Mouse (Mus musculus) MEL (cell line): ENCODE results near the gene Gm38394. TPM values are rescaled to one million over a fixed set of nuclear protein-coding genes. Genes with fewer than 3 reads are reported as not detected.

Experiments
- DNase-seq: peaks from one replicate; pipeline ENCODE4 v3.0.0; 2011; ENCODE audit warnings: low read depth, low spot score
- H3K27ac ChIP-seq: 2 replicates; pipeline ENCODE4 v1.5.1; 2012; ENCODE audit warnings: low read depth, mild to moderate bottlenecking, control low read depth, low read length, moderate library complexity; ENCODE audit not compliant: control insufficient read depth
- H3K27me3 ChIP-seq, 2 experiments: fragments of 150-350 bp in 1 of 2; sonication (generic) in 1 of 2; 2 replicates each; pipeline ENCODE4 v1.6.1; 2012; ENCODE audit warnings: low read length in 2 of 2, mild to moderate bottlenecking in 2 of 2, improper control_type of control experiment in 1 of 2, moderate library complexity in 1 of 2; ENCODE audit not compliant: insufficient read depth in 2 of 2, control insufficient read depth in 1 of 2
- H3K36me3 ChIP-seq, 2 experiments: 2 replicates each; pipeline ENCODE4 v1.6.1; 2012 to 2014; ENCODE audit warnings: low read length in 2 of 2, improper control_type of control experiment in 1 of 2, inconsistent platforms in 1 of 2, mild to moderate bottlenecking in 1 of 2; ENCODE audit not compliant: insufficient read depth in 2 of 2, control insufficient read depth in 1 of 2
- H3K4me1 ChIP-seq, 2 experiments: fragments of 150-350 bp in 1 of 2; sonication (generic) in 1 of 2; 2 replicates each; pipeline ENCODE4 v1.6.1; 2012; ENCODE audit warnings: low read length in 2 of 2, improper control_type of control experiment in 1 of 2, mild to moderate bottlenecking in 1 of 2; ENCODE audit not compliant: insufficient read depth in 2 of 2, control insufficient read depth in 1 of 2
- H3K4me3 ChIP-seq, 2 experiments: fragments of 150-350 bp in 1 of 2; sonication (generic) in 1 of 2; 2 replicates each; pipeline ENCODE4 v1.5.1; 2012; ENCODE audit warnings: low read depth in 2 of 2, low read length in 2 of 2, mild to moderate bottlenecking in 2 of 2, moderate library complexity in 2 of 2, control low read depth in 1 of 2, improper control_type of control experiment in 1 of 2; ENCODE audit not compliant: control insufficient read depth in 1 of 2, insufficient read depth in 1 of 2
- H3K79me2 ChIP-seq: 2 replicates; pipeline ENCODE4 v1.6.1; 2012; ENCODE audit warnings: mild to moderate bottlenecking, low read length, moderate library complexity; ENCODE audit not compliant: control insufficient read depth, poor library complexity, insufficient read depth
- H3K9ac ChIP-seq: 2 replicates; pipeline ENCODE4 v1.6.1; 2012; ENCODE audit warnings: low read depth, mild to moderate bottlenecking, control low read depth, low read length, moderate library complexity; ENCODE audit not compliant: control insufficient read depth, poor library complexity, severe bottlenecking
- H3K9me3 ChIP-seq: fragments of 150-350 bp; sonication (generic); replicated peaks from 2 replicates; pipeline ENCODE4 v1.6.1; 2012; ENCODE audit warnings: mild to moderate bottlenecking, low read length, improper control_type of control experiment, moderate library complexity; ENCODE audit not compliant: insufficient read depth
- BHLHE40 ChIP-seq: IDR thresholded peaks from 2 replicates; pipeline ENCODE4 v1.6.1; 2012; ENCODE audit warnings: low read depth, mild to moderate bottlenecking, inconsistent platforms, low read length, improper control_type of control experiment, borderline replicate concordance
- EP300 ChIP-seq, 2 experiments: IDR thresholded peaks; 2 replicates each; pipeline ENCODE4 v1.6.1; 2011; ENCODE audit warnings: improper control_type of control experiment in 2 of 2, low read length in 2 of 2, low read depth in 1 of 2, mild to moderate bottlenecking in 1 of 2
- ETS1 ChIP-seq: IDR thresholded peaks from 2 replicates; pipeline ENCODE4 v1.6.1; 2012; ENCODE audit warnings: low read depth, mild to moderate bottlenecking, inconsistent platforms, low read length, improper control_type of control experiment, moderate library complexity
- GATA1 ChIP-seq: IDR thresholded peaks from 2 replicates; pipeline ENCODE4 v1.6.1; 2011; ENCODE audit warnings: low read depth, low read length, improper control_type of control experiment
- MAZ ChIP-seq: IDR thresholded peaks from 2 replicates; pipeline ENCODE4 v1.6.1; 2012; ENCODE audit warnings: low read depth, mild to moderate bottlenecking, inconsistent platforms, low read length, improper control_type of control experiment
- SIN3A ChIP-seq: IDR thresholded peaks from 2 replicates; pipeline ENCODE4 v1.6.1; 2012; ENCODE audit warnings: low read length, improper control_type of control experiment, inconsistent platforms
- USF1 ChIP-seq: IDR thresholded peaks from 2 replicates; pipeline ENCODE4 v1.6.1; 2014; ENCODE audit warnings: low read depth, mild to moderate bottlenecking, inconsistent platforms, low read length, improper control_type of control experiment, moderate library complexity
- USF2 ChIP-seq, 2 experiments: IDR thresholded peaks; 2 replicates each; pipeline ENCODE4 v1.6.1; 2011 to 2012; ENCODE audit warnings: improper control_type of control experiment in 2 of 2, low read length in 2 of 2, borderline replicate concordance in 1 of 2, inconsistent platforms in 1 of 2, low read depth in 1 of 2, mild to moderate bottlenecking in 1 of 2; ENCODE audit not compliant: insufficient read depth in 1 of 2
- ZC3H11A ChIP-seq: IDR thresholded peaks from 2 replicates; pipeline ENCODE4 v1.6.1; 2012; ENCODE audit warnings: low read depth, mild to moderate bottlenecking, inconsistent platforms, low read length, improper control_type of control experiment
- ZKSCAN1 ChIP-seq: IDR thresholded peaks from 2 replicates; pipeline ENCODE4 v1.6.1; 2012; ENCODE audit warnings: low read depth, mild to moderate bottlenecking, inconsistent platforms, low read length, improper control_type of control experiment, moderate library complexity
- ZNF384 ChIP-seq: IDR thresholded peaks from 2 replicates; pipeline ENCODE4 v1.6.1; 2012; ENCODE audit warnings: low read depth, mild to moderate bottlenecking, inconsistent platforms, low read length, improper control_type of control experiment
- polyA plus RNA-seq, 2 experiments: library from polyadenylated mRNA; stranded (reverse) in 1 of 2; unstranded in 1 of 2; fragments of >175 nt in 1 of 2; fragments of >200 nt in 1 of 2; gene quantifications; 2 replicates each; pipeline versions ENCODE4 v1.2.1 to v1.2.4; 2012; ENCODE audit warnings: low replicate concordance in 2 of 2, low read depth in 1 of 2; ENCODE audit not compliant: insufficient read length in 2 of 2, insufficient read depth in 1 of 2, missing spikeins in 1 of 2
- total RNA-seq: library from RNA; depleted of rRNA; stranded (reverse); fragments of 300-350 nt; gene quantifications from 2 replicates; pipeline ENCODE4 v1.2.3, GENCODE M21; 2012

The Gm38394 gene
- total and polyA plus RNA-seq, 3 experiments = 1.0 to 5.2 TPM; not detected in 1

DNA sequence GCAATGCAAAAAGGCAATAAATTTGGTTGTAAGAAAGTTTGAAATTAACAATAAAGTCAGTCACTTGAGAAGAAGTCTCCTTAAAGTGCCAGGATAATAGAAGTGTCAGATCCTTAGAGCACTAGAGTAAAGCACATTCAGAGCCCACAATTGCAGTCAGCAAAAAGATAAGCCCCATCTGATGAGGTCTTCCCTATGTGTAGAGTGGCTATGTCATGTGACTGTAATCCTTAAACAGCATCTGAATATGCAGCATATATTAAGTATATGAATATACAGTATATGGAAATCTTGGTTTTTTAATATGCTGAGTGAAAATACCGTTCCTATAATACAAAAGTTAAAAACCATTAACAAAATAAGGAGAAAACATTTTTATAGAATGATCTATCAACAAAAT lies 8.1 kb downstream of the Gm38394 start:
- no peak overlapping the region for H3K9ac ChIP-seq
- DNase-seq = peak; percentile 27
- H3K27me3 ChIP-seq = no peaks in the 10 kb centered on the region
- H3K27ac ChIP-seq = no peak overlapping the region
- H3K36me3 ChIP-seq = peaks cover 20 to 27% of the 10 kb centered on the region in 2 experiments
- no peak for TF ChIP-seq ZC3H11A
- TF ChIP-seq BHLHE40 = no peak; the same call in 1 of the 2 replicates
- peak; percentile 88 for TF ChIP-seq USF1
- TF ChIP-seq ETS1 = peak; percentile 60
- 0 out of 4 replicates have a peak, but pooled peaks of 1 of the 2 experiments have one; percentile 39 for TF ChIP-seq USF2 (IDR thresholded peaks at IDR 0.05; ENCODE audit: borderline replicate concordance in 1 of 2, insufficient read depth in 1 of 2, low read depth in 1 of 2, low read length in 2 of 2)
- no peak for TF ChIP-seq EP300 (IDR thresholded peaks at IDR 0.05; ENCODE audit: low read depth in 1 of 2, low read length in 2 of 2)
- no peak for TF ChIP-seq MAZ
- TF ChIP-seq ZKSCAN1 = no peak
- H3K4me3 ChIP-seq = no peak overlapping the region
- peaks cover 38% of the 10 kb centered on the region for H3K79me2 ChIP-seq
- H3K4me1 ChIP-seq = peaks cover 7 to 11% of the 10 kb centered on the region in 2 experiments
- no peaks in the 10 kb centered on the region for H3K9me3 ChIP-seq

DNA sequence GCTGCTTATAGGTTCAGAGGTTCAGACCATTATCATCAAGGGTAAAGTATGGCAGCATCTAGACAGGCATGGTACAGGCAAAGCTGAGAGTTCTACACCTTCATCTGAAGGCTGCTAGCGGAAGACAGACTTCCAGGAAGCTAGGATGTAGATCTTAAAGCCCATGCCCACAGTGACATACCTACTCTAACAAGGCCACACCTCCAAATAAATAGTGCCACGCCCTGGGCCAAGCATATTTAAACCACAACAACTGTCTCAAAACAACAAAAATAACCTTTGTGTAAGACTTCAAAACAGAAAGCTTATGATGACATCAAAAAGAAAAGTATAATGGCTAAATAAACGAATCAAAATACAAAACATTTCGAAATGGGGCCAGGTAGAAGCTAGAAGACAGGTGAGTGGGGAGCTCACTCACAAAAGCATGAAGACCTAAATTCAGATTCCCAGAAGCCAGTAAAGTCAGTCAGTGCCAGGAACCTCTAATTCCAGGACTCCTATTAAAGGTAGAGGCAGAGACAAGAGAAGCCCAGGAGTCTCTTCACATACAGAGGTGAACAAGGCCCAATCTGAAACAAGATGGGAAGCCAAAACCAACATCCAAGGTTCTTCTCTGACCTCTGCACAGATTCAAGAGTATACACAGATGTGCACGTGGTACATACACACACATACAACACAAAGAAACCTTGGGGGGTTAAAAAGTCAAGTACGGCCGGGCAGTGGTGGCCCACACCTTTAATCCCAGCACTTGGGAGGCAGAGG lies 10.6 kb downstream of the Gm38394 start:
- Histone ChIP-seq H3K4me1 (peaks cover 1 to 11% of the 10 kb centered on the region in 2 experiments; a peak in 2 of 4 replicates), H3K4me3 (no peak overlapping the region), H3K79me2 (peaks cover 24% of the 10 kb centered on the region), H3K9me3 (no peaks in the 10 kb centered on the region), H3K27me3 (no peaks in the 10 kb centered on the region), H3K36me3 (peaks cover 17 to 28% of the 10 kb centered on the region in 2 experiments), H3K9ac (no peak overlapping the region), H3K27ac (no peak overlapping the region)
- no peak for DNase-seq
- no peak for TF ChIP-seq BHLHE40
- no peak for TF ChIP-seq ZNF384
- TF ChIP-seq SIN3A = no peak

DNA sequence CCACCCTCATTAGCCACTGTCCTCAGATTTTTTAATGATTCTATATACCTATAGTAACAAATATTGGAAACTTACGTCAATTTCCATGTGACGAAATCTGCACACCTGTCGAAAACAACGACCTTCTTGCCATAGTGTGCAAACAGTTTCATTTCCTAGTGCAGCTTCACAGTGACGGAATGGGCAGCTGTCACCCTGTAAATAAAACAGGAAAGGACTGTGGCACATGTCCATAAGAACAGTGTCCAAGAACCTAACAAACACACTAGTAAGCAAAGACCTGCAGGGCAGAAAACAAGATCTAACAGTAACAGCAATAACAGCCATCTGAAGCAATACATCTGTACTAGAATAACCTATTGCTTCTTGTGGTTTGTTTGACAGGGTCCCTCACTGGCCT lies 15.5 kb downstream of the Gm38394 start:
- H3K4me3 ChIP-seq = no peak overlapping the region
- no peak for TF ChIP-seq GATA1
- TF ChIP-seq, all 39 proteins: peak for 0
- H3K79me2 ChIP-seq = peaks cover 7% of the 10 kb centered on the region; the same call in 1 of the 2 replicates
- no peak overlapping the region for H3K9ac ChIP-seq
- H3K9me3 ChIP-seq = no peaks in the 10 kb centered on the region
- no peak for DNase-seq
- H3K27me3 ChIP-seq = no peaks in the 10 kb centered on the region
- H3K27ac ChIP-seq = no peak overlapping the region
- peaks cover 6 to 42% of the 10 kb centered on the region in 2 experiments for H3K36me3 ChIP-seq
- peaks cover 0 to 2% of the 10 kb centered on the region in 2 experiments; a peak in 1 of 4 replicates for H3K4me1 ChIP-seq
